Mouse (Mus musculus) kidney, adult 18-20 months (tissue): Measurements from ENCODE around the gene Gm1604a.
"Not testable (repeated sequence)": the region's sequence is repeated elsewhere in the genome, so short reads cannot be mapped to it uniquely, and the experiment has no call there.

Experiments used
- DNase-seq: peaks from one replicate; pipeline ENCODE4 v3.0.0; 2021

Gene Gm1604a

GRCm38 (mm10) chr17:7069561-7070240 lies 44.3 kb downstream of the Gm1604a start:
- not testable (repeated sequence) for DNase-seq

GRCm38 (mm10) chr17:7074494-7074893 lies 49.1 kb downstream of the Gm1604a start:
- DNase-seq = peak; percentile 44

GRCm38 (mm10) chr17:7075519-7075918 lies 50.2 kb downstream of the Gm1604a start:
- DNase-seq = not testable (repeated sequence)

GRCm38 (mm10) chr17:7079558-7079957 lies 54.2 kb downstream of the Gm1604a start:
- DNase-seq = peak; percentile 44

- DNase-seq = not testable (repeated sequence)
These were observed 59.2 kb downstream of the Gm1604a start for GRCm38 (mm10) chr17:7084523-7084922.

DNA sequence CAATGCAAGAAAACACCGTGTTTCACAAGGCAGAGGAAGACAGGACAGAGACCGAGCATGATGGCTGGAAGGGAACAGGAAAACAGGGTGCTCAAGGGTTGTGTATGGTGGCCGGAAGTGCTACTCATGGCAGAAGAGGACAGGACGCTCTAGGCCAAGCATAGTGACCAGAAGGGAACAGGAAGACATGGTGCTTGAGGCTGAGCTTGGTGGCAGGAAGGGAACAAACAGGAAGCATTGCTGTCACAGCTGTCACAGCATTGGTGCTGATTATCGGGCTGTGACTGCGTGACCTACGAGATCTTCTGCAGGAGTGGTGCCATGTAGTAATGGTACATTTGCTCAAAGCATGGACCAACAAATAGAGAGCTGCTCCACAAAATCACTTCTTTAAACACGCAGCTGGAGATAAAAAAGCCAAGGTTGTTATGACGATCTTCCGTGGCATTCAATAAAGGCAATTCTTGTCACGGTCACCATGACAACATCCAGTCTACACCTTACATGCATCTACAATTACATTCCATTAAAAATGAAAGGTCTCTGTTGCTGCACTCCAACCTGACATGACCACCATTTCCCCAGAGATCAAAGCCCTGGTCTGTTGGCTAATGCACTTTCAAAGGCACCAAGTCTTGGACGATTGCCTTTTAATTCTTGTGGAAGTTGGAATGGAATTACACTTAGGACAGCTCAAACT lies 60.3 kb downstream of the Gm1604a start:
- DNase-seq = not testable (repeated sequence)

DNA sequence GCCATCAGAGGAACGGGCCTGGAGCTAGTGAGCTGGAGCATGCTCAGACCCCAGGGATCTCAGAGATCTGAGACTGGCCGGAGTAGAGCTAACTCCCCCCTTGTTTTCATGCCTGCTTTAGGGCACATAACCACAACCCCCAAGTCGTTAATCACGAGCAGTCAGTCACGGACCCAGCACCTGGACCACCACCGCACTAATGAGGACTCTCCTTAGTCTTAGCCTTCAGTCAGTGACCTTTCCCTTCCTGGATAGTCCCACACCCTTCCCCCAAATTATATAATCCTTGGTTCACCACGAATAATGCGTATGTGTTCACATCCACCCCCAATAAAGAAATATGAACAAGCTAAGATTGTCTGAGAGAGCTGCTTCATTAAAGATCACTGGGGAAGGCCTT lies 61.5 kb downstream of the Gm1604a start:
- DNase-seq = not testable (repeated sequence)

DNA sequence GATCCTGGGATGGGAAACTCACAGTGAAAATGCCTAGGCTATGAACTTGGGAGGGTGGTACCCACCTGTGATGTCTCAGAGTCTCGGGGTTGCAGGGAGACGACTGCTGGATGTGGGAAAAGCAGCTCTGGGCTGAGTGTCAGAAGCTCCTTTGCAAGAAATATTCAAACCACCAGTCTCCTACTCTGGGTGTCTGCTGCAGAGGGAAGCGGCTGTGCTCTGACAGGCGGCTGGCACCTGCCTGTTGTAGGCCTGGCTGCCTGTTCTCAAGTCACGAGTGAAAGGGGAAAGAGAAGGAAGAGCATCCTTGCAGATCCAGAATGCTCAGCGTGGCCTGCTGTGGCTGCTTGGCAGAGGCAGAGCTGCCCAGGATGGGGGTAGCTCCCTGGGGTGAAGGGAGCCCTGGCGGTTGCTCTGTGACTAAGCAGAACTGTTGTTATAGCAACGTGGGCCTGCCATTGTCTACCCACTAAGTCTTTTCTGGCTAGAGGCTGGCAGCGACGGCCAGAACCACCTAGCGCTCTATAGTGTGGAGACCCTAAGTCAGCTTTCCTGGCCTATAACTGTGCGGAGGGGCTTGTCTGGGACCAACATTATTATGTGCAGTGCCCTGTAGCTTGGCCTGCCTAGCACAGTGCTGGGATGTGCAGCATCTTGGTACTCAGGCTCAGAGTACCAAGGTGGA lies 72.6 kb downstream of the Gm1604a start:
- DNase-seq = not testable (repeated sequence)

DNA sequence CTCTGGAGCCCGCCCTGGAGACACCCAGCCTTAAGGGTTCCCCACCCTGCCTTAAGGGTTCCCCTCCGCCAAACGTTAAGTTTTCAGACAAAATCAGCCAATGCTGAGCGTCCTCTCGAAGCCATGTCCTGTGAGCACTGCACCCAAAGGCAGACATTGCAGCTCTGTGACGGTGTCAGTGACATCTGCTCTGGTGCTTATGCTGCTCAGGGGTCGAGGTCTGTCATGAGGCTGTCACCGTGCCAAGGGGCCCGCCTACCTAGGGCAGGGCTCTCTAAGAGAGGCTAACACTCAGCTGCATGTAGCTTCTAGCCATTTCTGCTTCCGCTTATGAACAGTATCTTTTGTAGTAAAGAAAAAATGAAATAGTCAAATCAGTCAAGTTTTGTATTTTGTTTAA lies 73.7 kb downstream of the Gm1604a start:
- DNase-seq = not testable (repeated sequence)

- not testable (repeated sequence) for DNase-seq
These were observed 77.6 kb downstream of the Gm1604a start for GRCm38 (mm10) chr17:7102945-7103344.

GRCm38 (mm10) chr17:7111658-7112057 lies 86.3 kb downstream of the Gm1604a start:
- not testable (repeated sequence) for DNase-seq

DNA sequence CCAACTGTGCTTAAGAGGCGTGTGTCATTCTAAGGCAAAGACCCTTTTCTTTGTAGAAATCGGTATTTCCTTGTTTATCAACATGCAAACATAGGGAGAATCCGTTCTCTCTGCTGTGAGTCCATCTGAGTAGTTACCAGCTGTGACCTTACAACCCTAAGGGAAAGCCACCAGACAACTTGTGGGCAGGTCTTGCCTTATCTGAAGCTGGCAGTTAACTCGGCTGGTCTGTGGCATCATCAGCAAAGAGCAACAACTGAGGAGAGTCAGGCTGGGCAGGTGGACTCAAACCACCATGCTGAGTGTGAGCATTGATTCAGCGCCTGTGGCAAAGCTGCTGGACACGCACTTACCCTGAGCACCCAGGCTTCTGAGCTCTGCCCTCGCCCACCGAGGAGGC lies 90.9 kb downstream of the Gm1604a start:
- not testable (repeated sequence) for DNase-seq

- DNase-seq = not testable (repeated sequence)
These were observed 95.5 kb downstream of the Gm1604a start for GRCm38 (mm10) chr17:7120835-7121234.

GRCm38 (mm10) chr17:7122554-7122953 lies 97.2 kb downstream of the Gm1604a start:
- DNase-seq = not testable (repeated sequence)

DNA sequence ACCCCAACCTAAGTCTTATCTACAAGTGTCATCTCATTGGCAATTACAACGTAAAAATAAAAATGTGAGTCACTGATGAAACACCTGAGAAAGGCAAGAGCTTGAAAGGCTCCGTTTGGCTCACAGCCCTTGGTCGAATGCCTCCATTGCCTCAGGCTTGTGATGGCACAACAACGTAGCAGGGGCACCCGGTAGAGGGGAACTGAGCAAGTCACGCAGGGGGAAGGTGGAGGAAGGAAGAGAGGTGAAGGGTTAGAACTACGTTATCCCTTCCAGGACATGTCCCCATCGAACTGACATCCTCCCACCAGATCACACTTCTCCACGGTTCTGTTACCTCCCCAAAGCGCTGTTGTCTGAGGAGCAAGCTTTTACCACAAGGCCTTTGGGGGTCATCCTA lies 101.1 kb downstream of the Gm1604a start:
- DNase-seq = not testable (repeated sequence)

GRCm38 (mm10) chr17:7134002-7134401 lies 108.6 kb downstream of the Gm1604a start:
- not testable (repeated sequence) for DNase-seq

GRCm38 (mm10) chr17:7135277-7135676 lies 109.9 kb downstream of the Gm1604a start:
- not testable (repeated sequence) for DNase-seq
